Mouse (Mus musculus): ENCODE data around the gene Grwd1. TPM values are rescaled to one million over a fixed set of nuclear protein-coding genes. Genes with fewer than 3 reads are reported as not detected.
A peak's percentile ranks its signal among the peaks of the same experiment; 100 is the strongest.
"Not testable (repeated sequence)": the region's sequence is repeated elsewhere in the genome, so short reads cannot be mapped to it uniquely, and the experiment has no call there.

The Grwd1 gene
- total RNA-seq (2021), result 10 to 100 TPM; 15.0 to 15.2 TPM
- long read RNA-seq, experiment 1, transcript Grwd1-201 (7 exons, 1,898 nt), result major isoform, 20 of 21 reads
- long read RNA-seq, experiment 1, partial matches to known transcripts, result 1 of 21 reads
- long read RNA-seq, experiment 1, other reads (novel, unspliced or antisense), result 0 of 21 reads
- long read RNA-seq, experiment 2, transcript Grwd1-201 (7 exons, 1,898 nt), result major isoform, 8 of 9 reads
- long read RNA-seq, experiment 2, partial matches to known transcripts, result 0 of 9 reads
- long read RNA-seq, experiment 2, other reads (novel, unspliced or antisense), result 1 of 9 reads

- DNase-seq, result peak; percentile 88 to 94
Measured at GRCm38 (mm10) chr7:45830427-45831127, at the start of gene Grwd1. TSS of gene Grwd1 (minus strand) at chr7:45830944.

GRCm38 (mm10) chr7:45880531-45880930 is 49.8 kb upstream of the Grwd1 start:
- no peak for DNase-seq

- not testable (repeated sequence) for DNase-seq
Measured at GRCm38 (mm10) chr7:45878278-45878677, 47.5 kb upstream of the Grwd1 start, which contains the start of gene Grin2d. TSS of gene Grin2d (minus strand) at chr7:45878378.

- DNase-seq, result no peak
Measured at GRCm38 (mm10) chr7:45876895-45877294, 46.2 kb upstream of the Grwd1 start.

GRCm38 (mm10) chr7:45873061-45873947 is 42.6 kb upstream of the Grwd1 start:
- peak; percentile 68 to 79 for DNase-seq

GRCm38 (mm10) chr7:45872624-45873023 is 41.9 kb upstream of the Grwd1 start, which contains the start of gene Kdelr1:
TSS of gene Kdelr1 (plus strand) at chr7:45872772.
- DNase-seq, result peak; percentile 91 to 94

- DNase-seq, result no peak
Measured at GRCm38 (mm10) chr7:45870282-45871058, 39.7 kb upstream of the Grwd1 start.

GRCm38 (mm10) chr7:45869787-45870186 is 39.0 kb upstream of the Grwd1 start:
- DNase-seq, result no peak

GRCm38 (mm10) chr7:45869107-45869670 is 38.4 kb upstream of the Grwd1 start:
- DNase-seq, result no peak

GRCm38 (mm10) chr7:45867871-45868270 is 37.1 kb upstream of the Grwd1 start:
- no peak for DNase-seq

- DNase-seq, result peak; percentile 92 to 95
Measured at GRCm38 (mm10) chr7:45865925-45866910, 35.5 kb upstream of the Grwd1 start.

- DNase-seq, result no peak
Measured at GRCm38 (mm10) chr7:45864435-45864834, 33.7 kb upstream of the Grwd1 start.

GRCm38 (mm10) chr7:45862804-45863203 is 32.1 kb upstream of the Grwd1 start:
- DNase-seq, result no peak

GRCm38 (mm10) chr7:45859008-45859407 is 28.3 kb upstream of the Grwd1 start:
- no peak for DNase-seq

- peak in 1 of 2 experiments; percentile 30 for DNase-seq
Measured at GRCm38 (mm10) chr7:45856950-45857901, 26.5 kb upstream of the Grwd1 start.

- DNase-seq, result no peak
Measured at GRCm38 (mm10) chr7:45853089-45853488, 22.3 kb upstream of the Grwd1 start.

- no peak for DNase-seq
Measured at GRCm38 (mm10) chr7:45850661-45851060, 19.9 kb upstream of the Grwd1 start.

- DNase-seq, result no peak
Measured at GRCm38 (mm10) chr7:45848447-45849027, 17.8 kb upstream of the Grwd1 start.

Data from heart, adult 18-20 months (tissue).